Mouse (Mus musculus): ENCODE measurements around the gene Man1a.
A peak's percentile ranks its signal among the peaks of the same experiment; 100 is the strongest.

The Man1a gene

GRCm38 (mm10) chr10:54076420-54076819, at the start of gene Man1a:
TSS of gene Man1a (minus strand) at chr10:54076609.
- DNase-seq (ENCODE audit: low read depth, low spot score): peak; percentile 30

- DNase-seq (ENCODE audit: low read depth, low spot score): no peak
These were observed 45.4 kb upstream of the Man1a start for GRCm38 (mm10) chr10:54121816-54122215.

GRCm38 (mm10) chr10:54120375-54120774, 44.0 kb upstream of the Man1a start:
- DNase-seq (ENCODE audit: low read depth, low spot score): no peak

GRCm38 (mm10) chr10:54119303-54119702, 42.9 kb upstream of the Man1a start:
- no peak for DNase-seq (ENCODE audit: low read depth, low spot score)

GRCm38 (mm10) chr10:54118223-54118912, 42.0 kb upstream of the Man1a start:
- no peak for DNase-seq (ENCODE audit: low read depth, low spot score)

- no peak for DNase-seq (ENCODE audit: low read depth, low spot score)
These were observed 41.4 kb upstream of the Man1a start for GRCm38 (mm10) chr10:54117763-54118162.

GRCm38 (mm10) chr10:54103671-54104070, 27.3 kb upstream of the Man1a start:
- no peak for DNase-seq (ENCODE audit: low read depth, low spot score)

- DNase-seq (ENCODE audit: low read depth, low spot score): no peak
These were observed 15.7 kb upstream of the Man1a start for GRCm38 (mm10) chr10:54092081-54092480.

- no peak for DNase-seq (ENCODE audit: low read depth, low spot score)
These were observed 13.5 kb upstream of the Man1a start for GRCm38 (mm10) chr10:54089923-54090322.

GRCm38 (mm10) chr10:54087346-54087745, 10.9 kb upstream of the Man1a start:
- no peak for DNase-seq (ENCODE audit: low read depth, low spot score)

GRCm38 (mm10) chr10:54085073-54085472, 8.7 kb upstream of the Man1a start:
- no peak for DNase-seq (ENCODE audit: low read depth, low spot score)

GRCm38 (mm10) chr10:54077005-54077404, 596 bp upstream of the Man1a start:
- no peak for DNase-seq (ENCODE audit: low read depth, low spot score)

- DNase-seq (ENCODE audit: low read depth, low spot score): peak; percentile 91
These were observed 883 bp downstream of the Man1a start for GRCm38 (mm10) chr10:54075441-54076010.

GRCm38 (mm10) chr10:54074609-54075421, 1.6 kb downstream of the Man1a start:
- DNase-seq (ENCODE audit: low read depth, low spot score): peak; percentile 76

GRCm38 (mm10) chr10:54074247-54074608, 2.2 kb downstream of the Man1a start:
- peak; percentile 52 for DNase-seq (ENCODE audit: low read depth, low spot score)

- DNase-seq (ENCODE audit: low read depth, low spot score): no peak
These were observed 2.7 kb downstream of the Man1a start for GRCm38 (mm10) chr10:54073641-54074203.

- no peak for DNase-seq (ENCODE audit: low read depth, low spot score)
These were observed 4.1 kb downstream of the Man1a start for GRCm38 (mm10) chr10:54072336-54072735.

GRCm38 (mm10) chr10:54070496-54070895, 5.9 kb downstream of the Man1a start:
- DNase-seq (ENCODE audit: low read depth, low spot score): no peak

- no peak for DNase-seq (ENCODE audit: low read depth, low spot score)
These were observed 7.0 kb downstream of the Man1a start for GRCm38 (mm10) chr10:54069412-54069811.

GRCm38 (mm10) chr10:54066683-54067082, 9.7 kb downstream of the Man1a start:
- DNase-seq (ENCODE audit: low read depth, low spot score): no peak

- no peak for DNase-seq (ENCODE audit: low read depth, low spot score)
These were observed 12.7 kb downstream of the Man1a start for GRCm38 (mm10) chr10:54063551-54064260.

GRCm38 (mm10) chr10:54062835-54063234, 13.6 kb downstream of the Man1a start:
- no peak for DNase-seq (ENCODE audit: low read depth, low spot score)

Measured in ZHBTc4 (cell line).